Mouse (Mus musculus): Measurements from ENCODE around the gene Ly6g5b. TPM values are rescaled to one million over a fixed set of nuclear protein-coding genes. Genes with fewer than 3 reads are reported as not detected.
A peak's percentile ranks its signal among the peaks of the same experiment; 100 is the strongest.

The Ly6g5b gene
- polyA plus RNA-seq, 1 experiment from 2014 or later, result 0.32 TPM

DNA sequence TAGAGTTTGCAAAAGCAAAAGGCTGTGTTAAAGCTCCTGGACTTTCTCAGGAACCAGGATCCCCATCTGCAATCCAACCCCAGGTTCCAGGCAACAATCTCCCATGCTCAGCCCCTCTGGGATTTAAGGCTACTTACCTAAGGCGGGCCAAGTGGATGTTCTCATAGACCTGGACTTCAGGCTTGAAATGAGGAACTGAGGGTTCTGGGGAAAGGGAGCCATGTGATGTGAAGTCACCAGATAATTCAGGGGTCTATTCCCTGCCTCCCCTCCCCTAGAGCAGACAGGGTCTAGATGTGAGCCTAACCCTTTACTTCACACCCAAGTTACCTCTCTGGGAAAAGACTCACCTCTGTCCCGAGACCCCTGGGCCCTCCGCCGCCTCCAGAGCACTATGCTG, 34.5 kb downstream of the Ly6g5b start:
- Histone ChIP-seq H3K9ac (replicated peaks) (0 out of 2 replicates have a peak overlapping the region, but pooled peaks have one; percentile 33), H3K4me1 (ENCODE audit: insufficient read depth) (peaks cover 17% of the 10 kb centered on the region), H3K27me3 (ENCODE audit: insufficient read depth, low read length) (0 out of 2 replicates have a peak, but pooled peaks cover 4% of the 10 kb centered on the region), H3K4me2 (ENCODE audit: low read depth, low read length) (no peak overlapping the region; the same call in 1 of the 2 replicates), H3K9me3 (ENCODE audit: low read length) (no peaks in the 10 kb centered on the region), H3K4me3 (ENCODE audit: low read depth, low read length) (no peak overlapping the region), H3K27ac (ENCODE audit: low read depth) (no peak overlapping the region; the same call in 1 of the 2 replicates), H3K36me3 (replicated peaks; ENCODE audit: insufficient read depth, low read length) (no peaks in the 10 kb centered on the region)
- no peak for TF ChIP-seq CTCF (IDR thresholded peaks at IDR 0.05; ENCODE audit: low read depth)
- ATAC-seq, result no peak
- WGBS (ENCODE audit: insufficient replicate concordance), result 76% methylated on average over 4 of the region's 4 CpGs
- DNase-seq, result no peak

GRCm38 (mm10) chr17:35080248-35080647, 35.0 kb downstream of the Ly6g5b start:
- Histone ChIP-seq H3K27me3 (ENCODE audit: insufficient read depth, low read length) (0 out of 2 replicates have a peak, but pooled peaks cover 4% of the 10 kb centered on the region), H3K36me3 (replicated peaks; ENCODE audit: insufficient read depth, low read length) (no peaks in the 10 kb centered on the region), H3K4me3 (ENCODE audit: low read depth, low read length) (peak overlapping the region; percentile 17; the same call in 1 of the 2 replicates), H3K27ac (ENCODE audit: low read depth) (peak overlapping the region; percentile 50), H3K4me1 (ENCODE audit: insufficient read depth) (peaks cover 14% of the 10 kb centered on the region), H3K4me2 (ENCODE audit: low read depth, low read length) (peak overlapping the region; percentile 51), H3K9ac (replicated peaks) (peak overlapping the region; percentile 33; the same call in 1 of the 2 replicates), H3K9me3 (ENCODE audit: low read length) (no peaks in the 10 kb centered on the region)
- WGBS (ENCODE audit: insufficient replicate concordance), result 32% methylated on average over 6 of the region's 6 CpGs
- TF ChIP-seq EP300 (IDR thresholded peaks at IDR 0.05; ENCODE audit: low read depth) (no peak), CTCF (IDR thresholded peaks at IDR 0.05; ENCODE audit: low read depth) (no peak)
- DNase-seq, result no peak
- ATAC-seq, result peak; percentile 48

- peak overlapping the region; percentile 17; the same call in 1 of the 2 replicates for H3K4me3 ChIP-seq (ENCODE audit: low read depth, low read length)
- H3K27ac ChIP-seq (ENCODE audit: low read depth), result peak overlapping the region; percentile 50
- H3K9me3 ChIP-seq (ENCODE audit: low read length), result no peaks in the 10 kb centered on the region
- ATAC-seq, result peak; percentile 85
- H3K4me2 ChIP-seq (ENCODE audit: low read depth, low read length), result peak overlapping the region; percentile 51
- 28% methylated on average over 9 of the region's 9 CpGs for WGBS (ENCODE audit: insufficient replicate concordance)
- no peaks in the 10 kb centered on the region for H3K36me3 ChIP-seq (replicated peaks; ENCODE audit: insufficient read depth, low read length)
- DNase-seq, result peak; percentile 54
- H3K27me3 ChIP-seq (ENCODE audit: insufficient read depth, low read length), result 0 out of 2 replicates have a peak, but pooled peaks cover 4% of the 10 kb centered on the region
- peak overlapping the region; percentile 33; the same call in 1 of the 2 replicates for H3K9ac ChIP-seq (replicated peaks)
- TF ChIP-seq CTCF (IDR thresholded peaks at IDR 0.05; ENCODE audit: low read depth) (peak; percentile 57), EP300 (IDR thresholded peaks at IDR 0.05; ENCODE audit: low read depth) (peak; percentile 88)
- H3K4me1 ChIP-seq (ENCODE audit: insufficient read depth), result peaks cover 14% of the 10 kb centered on the region
Measured at GRCm38 (mm10) chr17:35079778-35080177, 35.5 kb downstream of the Ly6g5b start.

GRCm38 (mm10) chr17:35077786-35078233, 37.4 kb downstream of the Ly6g5b start, which contains the start of gene Ly6g6d:
TSS of gene Ly6g6d (minus strand) at chr17:35078065.
- DNase-seq (peak; percentile 55), ATAC-seq (peak; percentile 42; the same call in 1 of the 2 replicates)
- TF ChIP-seq CTCF (IDR thresholded peaks at IDR 0.05; ENCODE audit: low read depth) (peak; percentile 63), EP300 (IDR thresholded peaks at IDR 0.05; ENCODE audit: low read depth) (no peak)
- peak within 1 kb of the TSS; percentile 41; the same call in 1 of the 2 replicates for H3K27ac ChIP-seq (ENCODE audit: low read depth)
- no peaks in the 10 kb centered on the region for H3K9me3 ChIP-seq (ENCODE audit: low read length)
- H3K4me2 ChIP-seq (ENCODE audit: low read depth, low read length), result peak within 1 kb of the TSS; percentile 53
- 0 out of 2 replicates have a peak within 1 kb of the TSS, but pooled peaks have one; percentile 12 for H3K4me3 ChIP-seq (ENCODE audit: low read depth, low read length)
- peak within 1 kb of the TSS; percentile 22 for H3K9ac ChIP-seq (replicated peaks)
- peaks cover 14% of the 10 kb centered on the region for H3K4me1 ChIP-seq (ENCODE audit: insufficient read depth)
- H3K27me3 ChIP-seq (ENCODE audit: insufficient read depth, low read length), result 0 out of 2 replicates have a peak, but pooled peaks cover 4% of the 10 kb centered on the region
- WGBS (ENCODE audit: insufficient replicate concordance), result 9% methylated on average over 12 of the region's 14 CpGs
- no peaks in the 10 kb centered on the region for H3K36me3 ChIP-seq (replicated peaks; ENCODE audit: insufficient read depth, low read length)

GRCm38 (mm10) chr17:35077285-35077684, 37.9 kb downstream of the Ly6g5b start:
- H3K27ac ChIP-seq (ENCODE audit: low read depth), result peak overlapping the region; percentile 41; the same call in 1 of the 2 replicates
- H3K4me1 ChIP-seq (ENCODE audit: insufficient read depth), result peaks cover 14% of the 10 kb centered on the region
- DNase-seq (no peak), ATAC-seq (no peak)
- no peak overlapping the region; the same call in 1 of the 2 replicates for H3K9ac ChIP-seq (replicated peaks)
- WGBS (ENCODE audit: insufficient replicate concordance), result 39% methylated on average over 2 of the region's 2 CpGs
- no peaks in the 10 kb centered on the region for H3K36me3 ChIP-seq (replicated peaks; ENCODE audit: insufficient read depth, low read length)
- peak overlapping the region; percentile 53; the same call in 1 of the 2 replicates for H3K4me2 ChIP-seq (ENCODE audit: low read depth, low read length)
- no peak for TF ChIP-seq EP300 (IDR thresholded peaks at IDR 0.05; ENCODE audit: low read depth)
- TF ChIP-seq CTCF (IDR thresholded peaks at IDR 0.05; ENCODE audit: low read depth), result no peak
- H3K27me3 ChIP-seq (ENCODE audit: insufficient read depth, low read length), result 0 out of 2 replicates have a peak, but pooled peaks cover 4% of the 10 kb centered on the region
- no peaks in the 10 kb centered on the region for H3K9me3 ChIP-seq (ENCODE audit: low read length)
- 0 out of 2 replicates have a peak overlapping the region, but pooled peaks have one; percentile 12 for H3K4me3 ChIP-seq (ENCODE audit: low read depth, low read length)

- WGBS (ENCODE audit: insufficient replicate concordance), result 40% methylated on average over 10 of the region's 10 CpGs
- ATAC-seq (no peak), DNase-seq (no peak)
- Histone ChIP-seq H3K27me3 (ENCODE audit: insufficient read depth, low read length) (0 out of 2 replicates have a peak, but pooled peaks cover 4% of the 10 kb centered on the region), H3K9ac (replicated peaks) (peak within 1 kb of the TSS; percentile 22), H3K9me3 (ENCODE audit: low read length) (no peaks in the 10 kb centered on the region), H3K4me1 (ENCODE audit: insufficient read depth) (peaks cover 14% of the 10 kb centered on the region), H3K27ac (ENCODE audit: low read depth) (peak within 1 kb of the TSS; percentile 41; the same call in 1 of the 2 replicates), H3K4me3 (ENCODE audit: low read depth, low read length) (0 out of 2 replicates have a peak within 1 kb of the TSS, but pooled peaks have one; percentile 12), H3K36me3 (replicated peaks; ENCODE audit: insufficient read depth, low read length) (no peaks in the 10 kb centered on the region), H3K4me2 (ENCODE audit: low read depth, low read length) (peak within 1 kb of the TSS; percentile 53)
- no peak for TF ChIP-seq EP300 (IDR thresholded peaks at IDR 0.05; ENCODE audit: low read depth)
- no peak for TF ChIP-seq CTCF (IDR thresholded peaks at IDR 0.05; ENCODE audit: low read depth)
Measured at GRCm38 (mm10) chr17:35076507-35077176, 38.6 kb downstream of the Ly6g5b start, which contains the start of gene Ly6g6e. TSS of gene Ly6g6e (plus strand) at chr17:35076902.

Data from liver, postnatal 0 days (tissue).